Mouse (Mus musculus): ENCODE measurements around the gene Tcf25.

Gene Tcf25

DNA sequence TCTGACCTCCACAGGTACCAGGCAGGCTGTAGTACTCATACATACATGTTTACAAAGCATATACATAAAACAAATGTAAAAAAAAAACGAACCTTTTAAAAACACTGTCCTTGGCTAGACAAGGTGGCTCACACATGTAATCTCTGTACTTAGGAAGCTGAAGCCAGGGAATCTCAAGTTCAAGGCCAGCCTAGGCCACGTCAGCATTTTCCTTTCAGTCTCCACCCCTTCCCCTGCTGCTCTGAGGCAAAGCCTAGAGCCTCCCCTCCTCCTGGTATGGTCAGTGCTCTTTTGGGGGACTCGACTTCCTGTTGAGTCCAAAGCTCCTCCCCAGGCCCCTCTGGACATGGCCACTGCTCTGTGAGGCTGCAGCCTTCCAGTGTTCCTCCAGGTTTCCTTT, 13.5 kb downstream of the Tcf25 start:
- TF ChIP-seq GATA4 (IDR thresholded peaks at IDR 0.05; ENCODE audit: insufficient replicate concordance, low read length), result no peak

DNA sequence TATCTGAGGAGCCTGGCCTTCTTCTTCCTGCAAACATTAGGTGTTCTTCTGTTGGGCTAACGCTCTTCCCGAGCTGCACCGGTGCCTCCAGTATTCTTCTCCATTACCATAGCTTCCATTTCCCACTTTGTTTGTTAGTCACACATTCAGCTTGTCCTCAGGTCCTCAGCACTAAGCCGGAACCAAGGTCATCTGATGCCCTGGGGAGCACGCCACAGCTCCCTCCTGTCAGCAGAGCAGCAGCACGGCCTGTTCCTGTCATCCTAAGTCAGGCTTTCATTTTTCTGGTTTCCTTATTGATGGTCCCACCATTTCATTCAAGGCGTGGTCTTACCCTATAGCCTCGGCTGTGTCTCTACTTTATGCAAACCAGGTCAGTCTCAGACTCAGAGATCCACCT, 14.2 kb downstream of the Tcf25 start:
- TF ChIP-seq GATA4 (IDR thresholded peaks at IDR 0.05; ENCODE audit: insufficient replicate concordance, low read length), result no peak

DNA sequence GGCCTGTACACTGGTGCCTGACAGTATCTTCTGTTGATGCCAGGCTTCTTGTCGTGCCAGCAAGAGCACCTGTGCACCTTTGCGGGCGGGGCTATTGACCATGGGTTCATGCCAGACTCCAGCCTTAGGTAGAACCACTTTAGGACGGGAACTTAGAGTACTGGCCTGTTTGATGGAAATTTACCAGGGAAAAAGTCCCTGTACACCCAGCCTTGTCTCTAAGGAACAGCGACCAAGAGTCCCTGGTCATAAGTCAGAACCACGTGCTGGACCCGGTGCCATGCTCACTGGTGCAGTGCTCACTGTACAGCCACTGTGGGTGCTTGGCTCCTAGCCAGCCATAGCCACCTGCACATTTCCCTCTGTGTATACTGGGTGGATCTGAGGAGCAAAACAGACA, 15.5 kb downstream of the Tcf25 start:
- TF ChIP-seq GATA4 (IDR thresholded peaks at IDR 0.05; ENCODE audit: insufficient replicate concordance, low read length), result no peak

DNA sequence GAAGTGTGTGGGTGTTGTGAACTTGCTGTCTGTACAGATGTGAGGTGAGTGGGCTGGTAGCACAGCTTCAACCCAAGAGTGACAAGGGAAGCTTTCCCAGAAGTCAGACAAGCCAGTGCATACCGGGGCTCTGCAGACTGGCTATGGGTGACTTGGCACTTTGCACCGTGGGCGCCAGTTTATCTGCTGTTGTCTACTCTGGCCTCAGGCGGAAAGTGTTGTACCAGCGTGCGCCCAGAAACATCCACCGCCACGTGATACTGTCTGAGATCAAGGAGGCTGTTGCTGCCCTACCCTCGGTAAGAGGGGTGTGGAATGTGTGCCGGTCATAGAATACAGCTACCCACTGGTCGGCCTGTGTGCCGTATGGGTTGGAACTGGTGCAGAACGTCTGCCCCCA, 24.8 kb downstream of the Tcf25 start:
- no peak for TF ChIP-seq GATA4 (IDR thresholded peaks at IDR 0.05; ENCODE audit: insufficient replicate concordance, low read length)

DNA sequence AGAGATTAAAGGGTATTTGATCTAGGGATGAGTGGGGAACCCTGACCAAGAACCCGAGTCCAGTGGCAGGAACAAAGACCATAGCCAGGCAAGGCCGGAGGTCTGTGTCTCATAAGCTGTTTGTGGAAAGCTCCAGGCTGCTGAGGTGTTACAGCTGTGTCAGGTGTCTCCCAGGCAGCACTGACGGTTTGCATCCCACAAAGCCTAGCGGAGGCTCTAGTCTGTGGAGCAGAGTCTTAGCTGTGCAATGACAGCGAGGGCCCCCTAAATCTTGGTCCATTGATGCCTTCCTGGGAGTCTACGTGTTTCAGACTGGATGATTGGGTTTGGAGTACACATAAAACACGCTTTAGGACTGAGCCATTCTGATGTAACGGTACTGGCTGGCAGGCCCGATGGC, 28.4 kb downstream of the Tcf25 start:
- no peak for TF ChIP-seq GATA4 (IDR thresholded peaks at IDR 0.05; ENCODE audit: insufficient replicate concordance, low read length)

DNA sequence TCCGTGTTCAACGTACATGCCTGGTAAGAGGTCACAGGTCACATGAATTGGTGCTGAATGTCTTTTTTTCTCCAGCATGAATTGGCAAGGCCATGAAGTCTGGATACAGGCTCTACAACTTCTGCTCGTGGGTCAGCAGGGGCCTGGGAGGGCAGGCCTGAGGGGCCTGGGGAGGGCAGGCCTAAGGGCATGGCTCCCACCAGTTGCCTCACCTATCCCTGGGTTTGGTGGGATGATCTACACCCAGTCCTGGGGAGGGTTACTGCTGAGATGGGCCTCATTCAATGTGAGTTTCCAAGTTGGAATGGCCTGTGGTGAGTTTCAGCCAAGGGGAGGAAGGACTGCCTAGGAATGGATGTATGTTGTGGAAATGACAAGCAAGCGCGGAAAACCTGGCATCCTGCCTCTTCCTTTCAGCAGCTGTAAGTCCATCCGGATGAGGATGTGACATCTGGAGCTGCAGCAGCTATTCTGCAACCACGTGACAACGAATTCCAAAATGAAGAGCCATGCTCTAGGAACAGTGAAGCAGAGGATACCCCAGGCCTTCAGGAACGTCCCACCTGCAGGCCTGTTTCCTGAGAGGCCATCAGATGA, 29.3 kb downstream of the Tcf25 start:
- TF ChIP-seq GATA4 (IDR thresholded peaks at IDR 0.05; ENCODE audit: insufficient replicate concordance, low read length), result no peak

DNA sequence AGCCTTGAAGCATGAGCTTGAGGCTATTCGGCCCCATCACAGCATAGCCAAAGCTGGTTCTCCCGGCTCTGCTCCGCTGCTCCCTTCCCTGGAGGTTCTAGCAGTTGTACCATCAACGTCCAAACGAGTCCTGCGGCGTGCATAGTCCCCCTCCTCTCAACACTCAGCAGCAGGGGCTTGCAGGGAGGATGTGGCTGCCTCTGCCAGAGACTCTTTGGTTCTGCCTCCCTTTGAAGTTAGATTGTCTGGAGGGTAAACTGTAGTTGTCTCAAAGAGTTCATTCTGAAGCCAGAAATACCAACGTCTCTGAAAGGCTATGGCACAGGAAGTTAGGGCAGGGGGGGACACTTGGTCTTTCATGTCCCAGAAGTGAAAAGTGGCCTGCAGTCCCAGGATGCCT, 31.0 kb downstream of the Tcf25 start:
- no peak for TF ChIP-seq GATA4 (IDR thresholded peaks at IDR 0.05; ENCODE audit: insufficient replicate concordance, low read length)

DNA sequence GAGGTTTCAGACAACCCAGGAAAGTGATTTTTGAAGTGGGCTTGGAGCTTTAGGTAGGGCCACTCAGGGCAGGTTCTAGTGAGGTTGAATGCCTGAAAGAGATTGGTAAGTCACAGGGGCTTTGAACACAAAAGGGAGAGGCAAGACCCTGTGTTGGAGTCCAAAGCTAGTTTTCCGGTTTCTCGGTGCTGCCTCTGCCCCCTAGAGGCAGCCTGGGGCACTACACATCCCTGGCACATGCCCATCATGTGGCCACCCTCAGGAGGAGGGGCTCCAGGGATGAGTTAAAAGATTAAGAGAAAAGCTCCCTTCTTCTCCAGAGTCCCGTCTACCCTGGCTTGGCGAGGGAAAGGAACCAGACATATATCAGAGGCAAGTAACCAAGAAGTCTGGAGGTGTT, 33.2 kb downstream of the Tcf25 start, which contains the start of gene Mc1r:
TSS of gene Mc1r (plus strand) at position 322 of the 400 bp plus-strand sequence.
- TF ChIP-seq GATA4 (IDR thresholded peaks at IDR 0.05; ENCODE audit: insufficient replicate concordance, low read length), result no peak

DNA sequence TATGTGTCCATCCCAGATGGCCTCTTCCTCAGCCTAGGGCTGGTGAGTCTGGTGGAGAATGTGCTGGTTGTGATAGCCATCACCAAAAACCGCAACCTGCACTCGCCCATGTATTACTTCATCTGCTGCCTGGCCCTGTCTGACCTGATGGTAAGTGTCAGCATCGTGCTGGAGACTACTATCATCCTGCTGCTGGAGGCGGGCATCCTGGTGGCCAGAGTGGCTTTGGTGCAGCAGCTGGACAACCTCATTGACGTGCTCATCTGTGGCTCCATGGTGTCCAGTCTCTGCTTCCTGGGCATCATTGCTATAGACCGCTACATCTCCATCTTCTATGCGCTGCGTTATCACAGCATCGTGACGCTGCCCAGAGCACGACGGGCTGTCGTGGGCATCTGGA, 34.1 kb downstream of the Tcf25 start:
- TF ChIP-seq GATA4 (IDR thresholded peaks at IDR 0.05; ENCODE audit: insufficient replicate concordance, low read length), result no peak

DNA sequence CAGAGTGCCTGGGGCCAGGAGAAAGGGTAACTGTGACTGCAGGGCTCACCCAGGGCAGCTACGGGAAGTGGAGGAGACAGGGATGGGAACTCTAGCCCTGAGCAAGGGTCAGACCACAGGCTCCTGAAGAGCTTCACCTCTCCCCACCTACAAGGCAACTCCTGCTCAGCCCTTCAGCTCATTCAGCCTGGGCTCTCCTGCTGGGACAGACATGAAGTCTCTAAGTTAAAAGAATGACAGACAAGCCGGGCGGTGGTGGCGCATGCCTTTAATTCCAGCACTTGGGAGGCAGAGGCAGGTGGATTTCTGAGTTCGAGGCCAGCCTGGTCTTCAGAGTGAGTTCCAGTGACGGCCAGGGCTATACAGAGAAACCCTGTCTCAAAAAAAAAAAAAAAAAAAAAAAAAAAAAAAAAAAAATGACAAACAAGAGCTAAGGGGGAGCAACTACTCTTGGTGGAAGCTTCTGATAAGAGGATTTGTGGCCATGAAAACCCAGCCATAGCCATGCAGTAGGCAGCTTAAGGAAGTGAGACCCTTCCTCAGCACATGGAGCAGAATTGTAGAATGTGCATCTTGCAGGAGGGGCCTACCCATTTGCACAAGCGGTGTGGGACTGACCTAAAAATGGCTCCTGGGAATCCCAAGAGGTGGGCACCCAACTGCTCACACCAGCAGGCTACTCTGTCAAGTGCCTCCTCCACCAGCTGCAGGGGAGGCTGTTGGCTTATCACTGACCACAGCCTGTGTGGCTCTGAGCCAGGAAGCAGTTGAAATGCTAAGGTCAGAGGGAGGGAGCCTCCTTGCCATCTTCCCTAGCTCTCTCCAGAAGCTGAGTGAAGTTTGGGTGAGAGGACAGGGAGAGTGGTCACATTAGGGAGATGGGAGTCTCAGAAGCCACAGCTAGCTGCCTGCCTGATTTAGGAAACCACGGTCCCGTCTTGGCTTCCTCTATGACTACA, 35.3 kb downstream of the Tcf25 start:
- TF ChIP-seq GATA4 (IDR thresholded peaks at IDR 0.05; ENCODE audit: insufficient replicate concordance, low read length), result no peak

DNA sequence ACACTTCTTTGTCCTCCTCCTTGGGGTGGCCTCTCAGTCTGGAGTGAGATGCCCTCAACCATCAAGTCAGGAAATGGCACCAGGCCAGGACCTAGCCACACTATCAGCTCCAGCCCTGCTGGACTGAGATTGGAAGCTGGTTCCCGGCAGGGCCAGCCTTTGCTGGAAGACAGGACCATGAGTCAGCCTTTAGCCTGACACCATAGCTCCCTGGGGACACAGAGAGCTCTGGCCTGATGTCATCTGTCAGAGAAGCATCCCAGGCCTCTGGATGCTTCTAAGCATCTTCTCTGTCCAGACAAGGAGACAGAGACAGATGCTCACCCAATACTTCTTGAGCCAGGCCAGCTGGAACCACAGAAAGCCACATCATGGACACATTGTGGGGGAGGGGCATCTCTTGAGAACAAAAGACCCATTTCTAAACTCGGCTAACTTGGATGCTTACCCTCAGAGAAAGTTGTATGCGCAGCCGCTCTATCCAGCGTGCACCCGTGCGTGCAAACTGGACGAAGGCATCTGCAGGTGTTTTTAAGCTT, 36.6 kb downstream of the Tcf25 start:
- peak; percentile 33; the same call in 1 of the 2 replicates for TF ChIP-seq GATA4 (IDR thresholded peaks at IDR 0.05; ENCODE audit: insufficient replicate concordance, low read length)

DNA sequence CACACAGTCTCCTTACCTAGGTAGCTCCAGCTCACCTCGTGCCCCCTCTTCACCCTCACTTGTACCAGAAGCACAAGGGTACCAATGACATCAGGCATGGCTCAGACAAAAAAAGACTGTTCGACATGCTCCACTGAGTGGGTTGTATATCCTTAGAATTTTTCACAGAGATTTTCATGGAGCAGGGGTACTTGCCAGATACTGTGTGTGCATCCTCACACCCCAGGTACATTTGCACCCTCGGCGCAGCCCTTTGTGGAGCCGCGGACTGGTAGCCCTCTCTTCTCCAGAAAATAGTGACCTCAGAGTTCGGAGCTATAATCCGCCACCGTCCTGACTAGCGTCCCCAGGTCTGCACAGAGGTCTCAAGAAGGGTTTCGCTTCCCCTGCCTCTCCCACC, 37.2 kb downstream of the Tcf25 start:
- no peak for TF ChIP-seq GATA4 (IDR thresholded peaks at IDR 0.05; ENCODE audit: insufficient replicate concordance, low read length)

DNA sequence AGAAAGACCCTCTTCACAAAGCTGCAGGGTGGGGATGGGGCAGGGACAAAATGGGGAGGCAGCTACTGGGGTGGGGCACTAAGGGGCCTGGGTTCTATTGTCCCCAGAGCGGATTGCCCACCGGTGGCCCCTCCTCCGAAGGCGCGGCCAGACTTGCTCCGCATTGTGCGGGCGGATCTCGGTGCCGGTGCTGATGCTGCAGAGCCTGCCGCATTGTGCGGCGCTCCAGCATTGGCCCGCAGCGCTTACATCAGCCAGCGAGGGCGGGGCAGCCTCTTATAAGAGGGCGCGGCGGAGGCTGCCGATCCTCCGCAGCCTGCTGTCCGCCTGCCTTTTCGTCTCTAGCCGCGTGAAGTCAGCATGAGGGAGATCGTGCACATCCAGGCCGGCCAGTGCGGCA, 37.7 kb downstream of the Tcf25 start, which contains the start of gene Tubb3:
TSS of gene Tubb3 (plus strand) at position 179 of the 400 bp plus-strand sequence.
- no peak for TF ChIP-seq GATA4 (IDR thresholded peaks at IDR 0.05; ENCODE audit: insufficient replicate concordance, low read length)

DNA sequence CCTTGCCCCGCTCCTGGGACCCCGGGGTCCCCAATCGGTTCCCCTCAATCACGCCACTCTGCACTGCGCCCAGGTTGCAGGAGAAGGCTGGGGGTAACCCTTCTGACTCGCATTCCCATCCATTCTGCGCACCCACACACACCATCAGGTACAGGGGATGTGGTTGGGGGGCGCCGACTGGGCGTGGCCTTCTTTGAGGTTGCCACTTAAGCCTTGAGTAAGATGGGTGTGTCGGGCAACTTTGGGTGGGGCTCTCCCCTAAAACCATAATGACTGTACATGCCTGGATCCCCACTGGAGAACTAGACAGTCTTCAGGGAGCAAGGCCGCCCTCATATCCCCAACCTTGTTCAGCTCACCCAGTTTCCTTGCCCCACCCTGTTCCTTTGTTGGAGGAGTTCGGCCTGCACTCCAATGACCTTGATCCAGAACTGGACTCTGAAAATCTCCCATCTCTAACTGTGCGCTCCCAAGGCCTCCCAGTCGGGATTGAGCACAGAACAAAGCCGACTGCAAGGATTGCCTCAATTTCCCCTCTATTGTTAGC, 38.3 kb downstream of the Tcf25 start:
- TF ChIP-seq GATA4 (IDR thresholded peaks at IDR 0.05; ENCODE audit: insufficient replicate concordance, low read length), result no peak

DNA sequence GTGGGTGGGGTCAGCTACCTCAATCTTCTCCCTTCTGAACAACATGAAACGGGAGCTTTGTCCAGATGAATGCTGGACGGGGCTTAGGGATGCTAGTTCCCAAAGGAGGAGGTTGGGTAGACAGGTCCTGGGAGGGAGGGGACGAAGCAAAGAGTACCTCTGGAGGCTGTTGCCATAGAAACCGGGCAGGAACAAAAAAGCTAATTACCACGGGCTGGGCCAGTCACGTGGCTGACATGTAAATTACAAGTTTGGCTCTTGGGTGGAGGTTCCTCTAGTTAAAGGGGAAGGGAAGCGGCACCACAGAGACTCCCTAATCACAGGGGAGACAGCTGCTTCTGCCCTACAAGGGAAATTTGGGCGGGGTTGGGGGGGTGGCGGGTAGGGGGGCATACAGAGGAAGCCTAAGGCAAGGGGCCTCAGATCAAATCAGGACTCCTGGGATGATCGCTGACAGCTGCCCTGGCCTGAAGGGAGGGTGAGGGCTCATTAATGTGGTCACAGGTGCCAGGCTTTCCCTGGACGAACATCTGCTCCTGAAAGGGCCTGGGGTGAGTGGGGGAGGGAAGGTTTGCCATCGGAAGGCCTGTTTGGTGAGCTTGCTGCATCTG, 39.1 kb downstream of the Tcf25 start:
- TF ChIP-seq GATA4 (IDR thresholded peaks at IDR 0.05; ENCODE audit: insufficient replicate concordance, low read length), result no peak
